Mouse (Mus musculus): ENCODE measurements around the gene Slc30a10.

DNA sequence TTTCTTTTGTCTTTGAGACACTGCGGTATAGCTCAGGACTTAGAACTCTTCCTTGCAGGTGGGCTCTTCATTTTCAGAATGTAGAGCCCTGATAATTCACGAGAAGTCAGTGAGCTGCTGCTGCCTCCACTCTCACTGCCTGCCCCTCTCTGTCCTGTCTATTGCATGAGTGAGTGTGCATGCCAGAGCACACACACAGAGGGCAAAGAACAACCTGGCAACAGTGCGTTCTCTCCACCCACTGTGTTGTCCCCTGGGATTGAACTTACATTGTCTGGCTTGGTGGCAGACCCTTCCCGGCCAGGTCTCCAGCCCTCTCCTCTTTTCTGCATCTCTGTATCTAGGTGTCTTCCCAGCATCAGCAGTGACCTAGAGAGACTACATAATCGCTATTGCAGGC lies 28.1 kb upstream of the Slc30a10 start:
- TF ChIP-seq POLR2A (IDR thresholded peaks at IDR 0.05; ENCODE audit: control insufficient read depth, extremely low read depth, insufficient read depth, low read length, poor library complexity) (no peak), CTCF (IDR thresholded peaks at IDR 0.05; ENCODE audit: borderline replicate concordance, control insufficient read depth, extremely low read depth, insufficient read depth, low read length, poor library complexity) (no peak)

Data from thymus, adult 2 months (tissue).